In genomic region chr11:19010396-19010811, GRCm38 (mm10) we compare ENCODE assay signal across 9 mouse cellular contexts. TPM values are rescaled to one million over a fixed set of nuclear protein-coding genes. Genes with fewer than 3 reads are reported as not detected.
A peak's percentile ranks its signal among the peaks of the same experiment; 100 is the strongest.
DNase-seq lines count a peak whose midpoint lies in the region; ATAC-seq and TF ChIP-seq lines count a peak whose summit lies in the region.
"Had no signal": no experiment of that assay in that cellular context is flagged by ENCODE, and none has a peak within 500 bp of the region (broad histone marks: within the 10 kb centered on the region; RNA-seq: fewer than 3 reads in every experiment).

No protein-coding gene starts in this region.

- 10% methylated on average over 14 of the region's 14 CpGs for WGBS in forebrain, embryonic 13.5 days
- WGBS in hindbrain, postnatal 0 days: 16% methylated on average over 14 of the region's 14 CpGs
- 7% methylated on average over 14 of the region's 14 CpGs for WGBS in neural tube, embryonic 14.5 days

- no peaks in the 10 kb centered on the region for H3K36me3 ChIP-seq in forebrain, embryonic 13.5 days (ENCODE audit: poor library complexity, severe bottlenecking)
- H3K36me3 ChIP-seq in hindbrain, postnatal 0 days (ENCODE audit: insufficient read depth, low read length): no peaks in the 10 kb centered on the region; the same call in 1 of the 2 replicates
- H3K36me3 ChIP-seq in neural tube, embryonic 14.5 days (ENCODE audit: control insufficient read depth, insufficient read depth, low read length): peaks cover 10% of the 10 kb centered on the region; the same call in 1 of the 2 replicates

- no peak for TF ChIP-seq CTCF in hindbrain, postnatal 0 days (IDR thresholded peaks at IDR 0.05; ENCODE audit: low read depth)

- peak; percentile 70 for DNase-seq in cerebellum, adult 11-12 months
- no peak for DNase-seq in cerebellum, adult 11 months
- peak; percentile 75 for DNase-seq in adrenal gland, postnatal 14 days
- peak; percentile 57 for DNase-seq in hindbrain, postnatal 0 days (ENCODE audit: low spot score)
- no peak for DNase-seq in left cerebral cortex, postnatal 36 days (ENCODE audit: low spot score in 2 of 2)
- no peak for DNase-seq in right cerebral cortex, postnatal 4 days

- 0 out of 2 replicates have a peak overlapping the region, but pooled peaks have one; percentile 19 for H3K4me3 ChIP-seq in forebrain, embryonic 13.5 days
- H3K4me3 ChIP-seq in hindbrain, postnatal 0 days (ENCODE audit: low read length): peak overlapping the region; percentile 72
- peak overlapping the region; percentile 75 for H3K4me3 ChIP-seq in neural tube, embryonic 14.5 days (ENCODE audit: low read depth, low read length)

- intact Hi-C loops in left cerebral cortex, postnatal 36 days (cut with DNase I): no loop called here

- H3K4me2 ChIP-seq in forebrain, embryonic 13.5 days: peak overlapping the region; percentile 41
- H3K4me2 ChIP-seq in hindbrain, postnatal 0 days (ENCODE audit: low read depth, low read length): peak overlapping the region; percentile 78
- H3K4me2 ChIP-seq in neural tube, embryonic 14.5 days (ENCODE audit: low read depth, low read length): peak overlapping the region; percentile 96

- no peak for ATAC-seq in forebrain, embryonic 13.5 days
- ATAC-seq in hindbrain, postnatal 0 days: peak; percentile 42
- no peak for ATAC-seq in neural tube, embryonic 14.5 days (ENCODE audit: low read depth)

- peak overlapping the region; percentile 43; the same call in 1 of the 2 replicates for H3K9ac ChIP-seq in forebrain, embryonic 13.5 days
- H3K9ac ChIP-seq in hindbrain, postnatal 0 days (replicated peaks; ENCODE audit: low read length): peak overlapping the region; percentile 97
- peak overlapping the region; percentile 67 for H3K9ac ChIP-seq in neural tube, embryonic 14.5 days (replicated peaks; ENCODE audit: low read depth, low read length)

- H3K4me1 ChIP-seq in forebrain, embryonic 13.5 days: peaks cover 66% of the 10 kb centered on the region
- peaks cover 16% of the 10 kb centered on the region; the same call in 1 of the 2 replicates for H3K4me1 ChIP-seq in hindbrain, postnatal 0 days (ENCODE audit: insufficient read depth, low read length)
- peaks cover 44% of the 10 kb centered on the region for H3K4me1 ChIP-seq in neural tube, embryonic 14.5 days (ENCODE audit: control insufficient read depth, insufficient read depth, low read length)

- peaks cover 82% of the 10 kb centered on the region for H3K27me3 ChIP-seq in forebrain, embryonic 13.5 days
- H3K27me3 ChIP-seq in hindbrain, postnatal 0 days (ENCODE audit: insufficient read depth, low read length): no peaks in the 10 kb centered on the region
- H3K27me3 ChIP-seq in neural tube, embryonic 14.5 days (ENCODE audit: control insufficient read depth, insufficient read depth, low read length): no peaks in the 10 kb centered on the region

- H3K27ac ChIP-seq in forebrain, embryonic 13.5 days: no peak overlapping the region
- peak overlapping the region; percentile 88 for H3K27ac ChIP-seq in hindbrain, postnatal 0 days
- peak overlapping the region; percentile 85 for H3K27ac ChIP-seq in neural tube, embryonic 14.5 days (ENCODE audit: low read depth, low read length)
- H3K27ac ChIP-seq: macrophage had no signal

- no peaks in the 10 kb centered on the region for H3K9me3 ChIP-seq in forebrain, embryonic 13.5 days (replicated peaks)
- no peaks in the 10 kb centered on the region for H3K9me3 ChIP-seq in hindbrain, postnatal 0 days (ENCODE audit: low read length)
- H3K9me3 ChIP-seq in neural tube, embryonic 14.5 days (ENCODE audit: control insufficient read depth, low read length): no peaks in the 10 kb centered on the region

RNA-seq across cellular contexts. Expression of gene Meis1, which starts 8.4 kb away (rescaled TPM):
- 57.0 and 57.5 TPM in 2 replicates for total RNA-seq in adrenal gland, postnatal 14 days (2021)
- polyA plus RNA-seq in forebrain, embryonic 13.5 days (2015; fragmentation: Nextera tagmentation; extraction: Ambion mirVana): 28.6 and 46.9 TPM in 2 replicates
- 89.3 and 99.4 TPM in 2 replicates for total RNA-seq in hindbrain, postnatal 0 days (2014; rRNA removed)
- polyA plus RNA-seq in hindbrain, postnatal 0 days (2015; fragmentation: Nextera tagmentation; extraction: Ambion mirVana): 112 and 114 TPM in 2 replicates
- 170 and 186 TPM in 2 replicates for polyA plus RNA-seq in neural tube, embryonic 14.5 days (2014; fragmentation: Nextera tagmentation; extraction: Ambion mirVana)
- total RNA-seq in left cerebral cortex, postnatal 36 days (2021): 1 to 10 TPM; 4.6 to 7.0 TPM

Comparison
In these comparisons a context has a peak if more than half of its experiments do, and no peak if none do; other contexts are left out.
1. DNase-seq: peak in cerebellum, adult 11-12 months (single experiment), adrenal gland, postnatal 14 days (single experiment) and hindbrain, postnatal 0 days (single experiment); none in cerebellum, adult 11 months (single experiment), left cerebral cortex, postnatal 36 days (0 of 2) and right cerebral cortex, postnatal 4 days (single experiment).
2. H3K4me2 ChIP-seq: peak in every context shown above with its lines; median percentile 96 in neural tube, embryonic 14.5 days; 78 in hindbrain, postnatal 0 days; 41 in forebrain, embryonic 13.5 days.
3. H3K4me3 ChIP-seq: peak in every context shown above with its lines; median percentile 75 in neural tube, embryonic 14.5 days; 72 in hindbrain, postnatal 0 days; 19 in forebrain, embryonic 13.5 days.
4. H3K9ac ChIP-seq: peak in every context shown above with its lines; median percentile 97 in hindbrain, postnatal 0 days; 67 in neural tube, embryonic 14.5 days; 43 in forebrain, embryonic 13.5 days.